Mouse (Mus musculus) heart, embryonic 13.5 days (tissue): ENCODE data around the gene Ptgr2. TPM values are rescaled to one million over a fixed set of nuclear protein-coding genes. Genes with fewer than 3 reads are reported as not detected.

Experiments
- ATAC-seq: fragments of 200-750 bp; cut with Nextera tagmentation; 2 replicates; pipeline ENCODE4 v1.8.0; 2017; ENCODE audit warnings: moderate TSS enrichment; ENCODE audit not compliant: insufficient number of reproducible peaks, low FRiP score, low TSS enrichment; ENCODE audit errors: extremely low read depth
- H3K27ac ChIP-seq: fragments of 300-500 bp; sonication (generic); replicated peaks from 2 replicates; pipeline ENCODE4 v1.5.1; 2015; ENCODE audit warnings: moderate library complexity, mild to moderate bottlenecking, inconsistent platforms
- H3K27me3 ChIP-seq: fragments of 300-500 bp; sonication (generic); replicated peaks from 2 replicates; pipeline ENCODE4 v1.6.1; 2015; ENCODE audit warnings: mild to moderate bottlenecking, inconsistent platforms
- H3K36me3 ChIP-seq: fragments of 300-500 bp; sonication (generic); 2 replicates; pipeline ENCODE4 v1.6.1; 2015; ENCODE audit warnings: mild to moderate bottlenecking, inconsistent platforms
- H3K4me1 ChIP-seq: fragments of 300-500 bp; sonication (generic); 2 replicates; pipeline ENCODE4 v1.6.1; 2015; ENCODE audit warnings: inconsistent platforms
- H3K4me2 ChIP-seq: fragments of 300-500 bp; sonication (generic); 2 replicates; pipeline ENCODE4 v1.6.1; 2015; ENCODE audit warnings: inconsistent platforms, mild to moderate bottlenecking, moderate library complexity
- H3K4me3 ChIP-seq: fragments of 300-500 bp; sonication (generic); 2 replicates; pipeline ENCODE4 v1.5.1; 2015; ENCODE audit warnings: moderate library complexity, mild to moderate bottlenecking, inconsistent platforms
- H3K9ac ChIP-seq: fragments of 300-500 bp; sonication (generic); 2 replicates; pipeline ENCODE4 v1.6.1; 2015; ENCODE audit warnings: inconsistent platforms, mild to moderate bottlenecking, moderate library complexity
- H3K9me3 ChIP-seq: fragments of 300-500 bp; sonication (generic); 2 replicates; pipeline ENCODE4 v1.6.1; 2016; ENCODE audit warnings: inconsistent platforms
- WGBS: fragments of 180-500 bp; shearing (Covaris S2); methylation state at CpG from one replicate; pipeline ENCODE4 v1.1.7; 2015; ENCODE audit warnings: mixed read lengths; 5-methylcytosine and 5-hydroxymethylcytosine counted together
- polyA plus RNA-seq: library from polyadenylated mRNA; unstranded; fragments of >200 nt; fragmentation: Nextera tagmentation; extraction: Ambion mirVana; gene quantifications from 2 replicates; pipeline ENCODE4 v1.2.1, GENCODE M21; 2015

The Ptgr2 gene
- polyA plus RNA-seq, 1 experiment from 2014 or later, result 58.0 TPM

DNA sequence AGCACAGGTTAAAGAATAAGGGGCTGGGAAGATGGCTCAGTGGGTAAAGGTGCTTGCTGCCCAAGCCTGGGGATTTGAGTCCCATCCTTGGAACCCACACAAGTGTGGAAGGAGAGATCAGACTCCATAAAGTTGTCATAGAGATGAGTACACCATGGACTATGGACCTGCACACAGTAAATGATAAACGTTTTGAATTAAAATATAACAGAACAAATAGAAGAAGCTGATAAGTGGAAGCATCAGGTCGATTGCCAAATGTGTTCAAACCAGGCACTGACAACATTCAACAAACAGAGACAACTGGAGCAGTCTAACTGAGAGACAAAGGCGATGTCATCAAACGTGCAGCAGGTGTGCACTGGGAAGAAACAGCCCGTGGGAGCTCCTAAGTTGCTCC is 11.7 kb upstream of the Ptgr2 start:
- WGBS, result 64% methylated on average over 5 of the region's 5 CpGs
- Histone ChIP-seq H3K9me3 (peaks cover 4% of the 10 kb centered on the region; the same call in 1 of the 2 replicates), H3K4me3 (no peak overlapping the region), H3K9ac (no peak overlapping the region), H3K4me1 (no peaks in the 10 kb centered on the region), H3K36me3 (no peaks in the 10 kb centered on the region), H3K4me2 (no peak overlapping the region), H3K27me3 (no peaks in the 10 kb centered on the region), H3K27ac (no peak overlapping the region)
- no peak for ATAC-seq

DNA sequence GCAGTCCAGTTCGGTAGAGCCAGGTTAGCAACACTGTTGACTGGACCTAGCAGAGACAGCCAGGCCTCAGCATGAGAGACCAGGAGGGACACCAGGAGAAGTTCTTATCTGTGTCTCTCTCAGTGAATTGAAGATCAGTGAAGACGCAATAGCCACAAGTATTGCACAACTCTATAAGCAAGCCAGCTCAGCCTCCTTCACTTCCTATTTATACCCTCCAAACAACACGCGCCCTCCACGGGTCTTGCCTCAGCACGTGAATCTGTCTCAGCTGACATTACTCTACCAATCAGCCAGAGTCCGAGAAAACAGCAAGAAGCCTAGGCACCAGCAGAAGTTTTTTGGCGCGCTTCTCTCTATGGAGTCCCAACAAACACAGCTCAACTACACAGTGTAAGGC is 9.7 kb upstream of the Ptgr2 start:
- H3K27ac ChIP-seq, result no peak overlapping the region
- H3K9ac ChIP-seq, result no peak overlapping the region
- H3K9me3 ChIP-seq, result peaks cover 4% of the 10 kb centered on the region; the same call in 1 of the 2 replicates
- H3K27me3 ChIP-seq, result no peaks in the 10 kb centered on the region
- H3K4me1 ChIP-seq, result no peaks in the 10 kb centered on the region
- WGBS, result 89% methylated on average over 9 of the region's 9 CpGs
- H3K4me3 ChIP-seq, result no peak overlapping the region
- H3K4me2 ChIP-seq, result no peak overlapping the region
- ATAC-seq, result no peak
- H3K36me3 ChIP-seq, result no peaks in the 10 kb centered on the region

DNA sequence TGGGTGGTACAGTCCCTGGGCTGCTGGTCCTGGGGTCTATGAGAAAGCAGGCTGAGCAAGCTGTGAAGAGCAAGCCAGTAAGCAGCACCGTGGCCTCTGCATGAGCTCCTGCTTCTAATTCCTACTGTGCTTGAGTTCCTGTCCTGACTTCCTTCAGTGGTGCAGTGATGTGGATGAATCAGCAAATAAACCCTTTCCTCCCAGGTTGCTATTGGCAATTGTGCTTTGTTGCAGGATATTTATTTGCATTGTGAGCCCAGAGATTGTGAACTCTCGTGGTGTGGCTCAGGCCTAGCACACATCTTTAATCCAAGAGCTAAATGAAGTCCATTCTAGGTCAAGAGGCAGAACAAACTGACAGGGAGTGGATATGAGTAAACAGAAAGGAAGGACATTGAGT is 8.7 kb upstream of the Ptgr2 start:
- WGBS, result 80% methylated on average over 2 of the region's 2 CpGs
- no peaks in the 10 kb centered on the region for H3K4me1 ChIP-seq
- H3K9me3 ChIP-seq, result peaks cover 4% of the 10 kb centered on the region; the same call in 1 of the 2 replicates
- no peaks in the 10 kb centered on the region for H3K36me3 ChIP-seq
- H3K4me2 ChIP-seq, result no peak overlapping the region
- H3K27me3 ChIP-seq, result no peaks in the 10 kb centered on the region
- no peak overlapping the region for H3K9ac ChIP-seq
- H3K27ac ChIP-seq, result no peak overlapping the region
- ATAC-seq, result no peak
- no peak overlapping the region for H3K4me3 ChIP-seq

DNA sequence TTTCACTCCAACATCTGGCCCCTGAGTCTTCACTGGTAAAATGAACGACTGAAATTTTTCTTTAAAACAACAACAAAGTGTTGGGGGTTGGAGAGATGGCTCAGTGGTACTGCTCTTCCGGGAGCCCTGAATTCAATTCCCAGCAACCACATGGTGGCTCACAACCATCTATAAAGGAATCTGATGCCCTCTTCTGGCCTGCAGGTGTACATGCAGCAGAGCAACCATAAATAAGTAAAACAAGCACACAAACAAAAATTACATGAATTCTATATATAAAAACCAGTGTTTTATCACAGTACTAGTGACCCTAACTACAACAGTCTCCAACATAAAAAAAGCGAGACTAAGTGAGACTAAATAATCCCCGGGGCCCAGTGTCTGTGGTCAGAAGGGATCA is 8.2 kb upstream of the Ptgr2 start:
- WGBS, result 80% methylated on average over 4 of the region's 4 CpGs
- no peaks in the 10 kb centered on the region for H3K36me3 ChIP-seq
- H3K4me3 ChIP-seq, result no peak overlapping the region
- no peak overlapping the region for H3K27ac ChIP-seq
- H3K27me3 ChIP-seq, result no peaks in the 10 kb centered on the region
- ATAC-seq, result no peak
- H3K9ac ChIP-seq, result no peak overlapping the region
- no peaks in the 10 kb centered on the region for H3K4me1 ChIP-seq
- peaks cover 4% of the 10 kb centered on the region; the same call in 1 of the 2 replicates for H3K9me3 ChIP-seq
- no peak overlapping the region for H3K4me2 ChIP-seq

DNA sequence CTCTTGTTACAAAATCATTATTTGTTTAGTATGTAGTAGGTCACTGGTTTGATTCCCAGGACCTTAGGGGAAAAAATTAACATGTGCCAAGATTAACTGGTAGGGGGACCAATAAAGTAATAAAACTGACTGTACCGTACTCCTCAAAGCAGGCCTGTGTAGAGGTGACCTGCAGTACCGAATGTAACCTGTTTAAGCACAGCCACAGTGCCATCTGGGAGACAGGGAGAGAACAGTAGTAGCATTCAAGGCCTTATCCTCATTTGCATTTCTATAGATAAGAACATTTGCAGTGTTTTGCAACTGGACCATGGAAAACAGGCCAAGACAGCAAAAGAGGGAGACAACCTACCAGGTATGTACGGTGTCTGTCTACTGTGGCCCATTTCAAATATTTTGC is 7.2 kb upstream of the Ptgr2 start:
- no peaks in the 10 kb centered on the region for H3K27me3 ChIP-seq
- no peak for ATAC-seq
- H3K9ac ChIP-seq, result no peak overlapping the region
- H3K27ac ChIP-seq, result no peak overlapping the region
- WGBS, result 79% methylated on average over 3 of the region's 3 CpGs
- H3K9me3 ChIP-seq, result peaks cover 4% of the 10 kb centered on the region; the same call in 1 of the 2 replicates
- H3K36me3 ChIP-seq, result no peaks in the 10 kb centered on the region
- no peak overlapping the region for H3K4me2 ChIP-seq
- H3K4me1 ChIP-seq, result no peaks in the 10 kb centered on the region
- no peak overlapping the region for H3K4me3 ChIP-seq

DNA sequence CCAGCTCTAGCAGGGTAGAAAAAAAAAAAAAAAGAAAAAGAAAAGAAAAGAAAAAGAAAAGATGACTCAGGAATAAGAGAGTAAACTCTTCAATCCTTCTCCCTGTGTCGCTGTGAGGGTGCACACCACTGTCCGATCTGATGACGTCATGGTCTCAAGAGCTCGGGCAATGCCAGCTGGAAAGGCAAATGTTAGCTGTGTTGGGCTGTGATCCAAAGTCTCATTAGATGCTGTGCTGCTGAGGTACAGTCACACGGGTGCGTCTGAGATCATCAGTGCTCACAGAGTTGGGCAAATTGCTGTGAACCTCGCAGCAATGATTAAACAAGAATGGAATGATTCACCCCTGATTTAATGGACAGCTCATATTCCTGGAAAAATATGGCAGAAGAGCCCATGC is 6.1 kb upstream of the Ptgr2 start:
- 72% methylated on average over 7 of the region's 7 CpGs for WGBS
- H3K9ac ChIP-seq, result no peak overlapping the region
- no peak for ATAC-seq

DNA sequence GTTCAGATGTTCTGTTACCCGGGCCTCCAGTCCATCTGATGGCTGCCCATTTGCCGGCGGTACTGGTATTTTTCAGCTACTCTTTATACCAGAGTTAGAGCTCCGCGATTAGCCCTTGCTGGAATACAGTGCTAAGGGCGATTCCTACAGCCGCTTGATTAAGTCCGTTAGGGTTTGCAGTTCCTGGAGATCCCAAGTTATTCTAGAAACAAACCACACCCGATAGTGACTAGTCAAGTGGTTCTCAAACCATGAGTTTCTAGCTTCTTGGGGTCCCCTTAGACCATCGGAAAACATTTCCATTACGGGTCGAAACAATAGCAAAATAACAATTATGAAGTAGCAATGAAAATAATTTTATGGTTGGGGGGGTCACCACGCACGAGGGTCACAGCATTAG is 641 bp upstream of the Ptgr2 start:
- peak overlapping the region; percentile 88; the same call in 1 of the 2 replicates for H3K27ac ChIP-seq
- peak overlapping the region; percentile 91 for H3K9ac ChIP-seq
- no peaks in the 10 kb centered on the region for H3K36me3 ChIP-seq
- H3K27me3 ChIP-seq, result no peaks in the 10 kb centered on the region
- H3K4me2 ChIP-seq, result peak overlapping the region; percentile 80
- ATAC-seq, result no peak
- peak overlapping the region; percentile 77 for H3K4me3 ChIP-seq
- H3K4me1 ChIP-seq, result peaks cover 24% of the 10 kb centered on the region
- WGBS, result 64% methylated on average over 14 of the region's 14 CpGs
- no peaks in the 10 kb centered on the region for H3K9me3 ChIP-seq

More for the DNA sequence above, 6.1 kb upstream of the Ptgr2 start:
- Histone ChIP-seq H3K27ac (no peak overlapping the region), H3K4me1 (no peaks in the 10 kb centered on the region), H3K27me3 (no peaks in the 10 kb centered on the region), H3K36me3 (no peaks in the 10 kb centered on the region), H3K9me3 (peaks cover 4% of the 10 kb centered on the region; the same call in 1 of the 2 replicates), H3K4me3 (no peak overlapping the region), H3K4me2 (no peak overlapping the region)

DNA sequence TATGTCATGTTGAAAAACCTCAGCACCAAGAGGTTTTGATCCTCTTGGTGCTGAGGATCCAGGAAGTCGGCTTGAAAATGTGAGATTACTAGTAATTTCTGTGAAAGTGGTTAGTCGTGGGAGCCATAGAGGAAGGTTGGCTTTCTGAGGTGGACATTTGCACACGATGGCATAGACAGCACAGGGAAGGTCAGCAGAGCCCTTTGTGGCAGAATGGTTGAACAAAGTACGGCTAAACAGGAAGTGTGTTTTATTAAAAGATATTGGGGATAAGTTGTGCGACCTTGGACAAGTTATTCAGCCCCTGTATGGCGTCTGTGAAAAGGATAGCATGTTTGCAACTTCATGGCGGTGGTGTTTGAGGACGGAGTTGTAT is 549 bp downstream of the Ptgr2 start:
- no peaks in the 10 kb centered on the region for H3K27me3 ChIP-seq
- H3K9ac ChIP-seq, result peak overlapping the region; percentile 91
- no peaks in the 10 kb centered on the region; the same call in 1 of the 2 replicates for H3K36me3 ChIP-seq
- H3K4me3 ChIP-seq, result peak overlapping the region; percentile 77
- 24% methylated on average over 8 of the region's 8 CpGs for WGBS
- no peaks in the 10 kb centered on the region for H3K9me3 ChIP-seq
- H3K4me1 ChIP-seq, result peaks cover 24% of the 10 kb centered on the region
- H3K4me2 ChIP-seq, result peak overlapping the region; percentile 80
- peak overlapping the region; percentile 88 for H3K27ac ChIP-seq
- ATAC-seq, result no peak

DNA sequence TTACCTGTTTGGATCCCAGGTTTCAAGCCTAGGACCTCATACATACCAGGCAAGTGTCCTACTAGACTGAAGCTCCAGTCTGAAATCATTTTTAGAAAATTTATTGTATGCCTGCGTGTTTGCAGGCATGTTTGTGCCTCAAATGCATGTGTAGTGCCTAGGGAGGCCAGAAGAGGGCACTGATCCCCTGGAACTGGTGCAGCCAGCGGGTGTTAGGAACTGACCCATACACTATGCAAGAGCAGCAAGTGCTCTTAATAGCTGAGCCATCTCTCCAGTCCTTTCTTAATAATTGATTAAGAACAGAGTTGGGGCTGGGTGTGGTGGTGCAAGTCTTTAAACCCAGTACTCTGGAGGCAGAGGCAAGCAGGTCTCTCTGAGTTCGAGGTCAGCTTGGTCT is 3.4 kb downstream of the Ptgr2 start:
- Histone ChIP-seq H3K36me3 (peaks cover 20% of the 10 kb centered on the region), H3K4me1 (peaks cover 24% of the 10 kb centered on the region), H3K27me3 (no peaks in the 10 kb centered on the region), H3K9me3 (no peaks in the 10 kb centered on the region), H3K4me3 (no peak overlapping the region), H3K27ac (no peak overlapping the region), H3K4me2 (no peak overlapping the region), H3K9ac (no peak overlapping the region)
- 62% methylated on average over 3 of the region's 3 CpGs for WGBS
- no peak for ATAC-seq

DNA sequence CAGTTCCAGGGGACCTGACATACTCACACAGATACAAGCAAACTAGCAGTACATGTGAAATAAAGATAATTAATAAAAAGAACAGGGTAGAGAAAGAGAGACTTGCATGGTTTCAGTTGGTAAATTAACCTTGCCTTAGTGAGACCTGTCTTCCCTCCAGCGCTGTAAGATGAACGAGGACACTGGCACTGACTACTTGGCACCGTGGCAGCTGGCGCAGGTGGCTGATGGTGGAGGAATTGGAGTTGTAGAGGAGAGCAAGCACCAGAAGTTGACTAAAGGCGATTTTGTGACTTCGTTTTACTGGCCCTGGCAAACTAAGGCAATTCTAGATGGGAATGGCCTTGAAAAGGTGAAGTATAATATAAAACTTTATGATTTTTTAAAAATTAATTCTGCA is 12.8 kb downstream of the Ptgr2 start:
- no peaks in the 10 kb centered on the region for H3K9me3 ChIP-seq
- H3K4me1 ChIP-seq, result no peaks in the 10 kb centered on the region
- H3K27ac ChIP-seq, result no peak overlapping the region
- H3K36me3 ChIP-seq, result peaks cover 93% of the 10 kb centered on the region
- H3K9ac ChIP-seq, result no peak overlapping the region
- H3K27me3 ChIP-seq, result no peaks in the 10 kb centered on the region
- H3K4me2 ChIP-seq, result no peak overlapping the region
- no peak for ATAC-seq
- 92% methylated on average over 6 of the region's 6 CpGs for WGBS
- H3K4me3 ChIP-seq, result no peak overlapping the region

DNA sequence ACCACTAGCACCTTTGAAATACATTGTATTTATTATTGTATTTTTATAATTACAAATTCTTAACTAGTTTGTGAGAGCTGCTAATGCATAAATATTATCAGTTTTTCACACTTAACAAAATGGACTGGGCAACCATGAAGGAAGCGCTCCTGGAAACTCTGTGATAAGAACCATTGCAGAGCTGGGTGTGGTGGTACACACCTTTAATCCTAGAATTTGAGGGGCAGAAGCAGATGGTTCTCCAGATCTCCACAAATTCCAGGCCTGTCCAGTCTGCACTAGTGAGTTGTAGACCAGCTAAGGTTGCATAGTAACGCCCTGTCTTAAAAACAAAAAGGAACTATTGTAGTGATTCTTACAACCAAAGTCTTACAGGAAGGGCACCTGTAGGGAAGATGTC is 14.2 kb downstream of the Ptgr2 start:
- no peak overlapping the region for H3K27ac ChIP-seq
- 92% methylated on average over 2 of the region's 2 CpGs for WGBS
- H3K4me1 ChIP-seq, result no peaks in the 10 kb centered on the region
- H3K27me3 ChIP-seq, result no peaks in the 10 kb centered on the region
- H3K4me2 ChIP-seq, result no peak overlapping the region
- ATAC-seq, result no peak
- no peak overlapping the region for H3K9ac ChIP-seq
- peaks cover 94% of the 10 kb centered on the region for H3K36me3 ChIP-seq
- H3K9me3 ChIP-seq, result no peaks in the 10 kb centered on the region
- no peak overlapping the region for H3K4me3 ChIP-seq

DNA sequence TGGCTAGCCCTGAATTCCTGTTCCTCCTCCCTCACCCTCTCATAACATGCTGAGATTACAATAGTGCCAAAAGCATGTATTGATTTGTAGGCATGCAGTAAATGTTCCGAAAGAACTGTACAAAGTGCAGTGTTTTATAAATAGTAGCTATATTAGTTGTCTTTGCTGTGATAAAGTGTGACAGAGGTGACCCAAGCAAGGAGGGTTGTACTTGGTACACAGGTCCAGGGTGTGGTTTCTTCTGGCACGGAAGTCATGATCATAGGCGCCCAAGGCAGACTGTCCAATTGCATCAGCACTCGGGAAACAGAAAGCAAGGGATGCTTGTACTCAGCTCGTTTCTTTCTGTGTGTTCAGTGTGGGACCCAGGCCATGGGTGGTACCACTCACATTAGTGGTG is 19.1 kb downstream of the Ptgr2 start:
- Histone ChIP-seq H3K27me3 (no peaks in the 10 kb centered on the region), H3K4me2 (no peak overlapping the region), H3K27ac (no peak overlapping the region), H3K9ac (no peak overlapping the region), H3K4me1 (no peaks in the 10 kb centered on the region), H3K4me3 (no peak overlapping the region), H3K9me3 (no peaks in the 10 kb centered on the region), H3K36me3 (peaks cover 92% of the 10 kb centered on the region)
- ATAC-seq, result no peak
- 89% methylated on average over 5 of the region's 5 CpGs for WGBS
